Mouse (Mus musculus): ENCODE data around the gene Angpt4.
A peak's percentile ranks its signal among the peaks of the same experiment; 100 is the strongest.

The Angpt4 gene

GRCm38 (mm10) chr2:151962474-151962873 lies 51.5 kb downstream of the Angpt4 start:
- peak; percentile 92 for DNase-seq (ENCODE audit: low spot score)

GRCm38 (mm10) chr2:151963319-151963718 lies 52.3 kb downstream of the Angpt4 start:
- no peak for DNase-seq (ENCODE audit: low spot score)

DNA sequence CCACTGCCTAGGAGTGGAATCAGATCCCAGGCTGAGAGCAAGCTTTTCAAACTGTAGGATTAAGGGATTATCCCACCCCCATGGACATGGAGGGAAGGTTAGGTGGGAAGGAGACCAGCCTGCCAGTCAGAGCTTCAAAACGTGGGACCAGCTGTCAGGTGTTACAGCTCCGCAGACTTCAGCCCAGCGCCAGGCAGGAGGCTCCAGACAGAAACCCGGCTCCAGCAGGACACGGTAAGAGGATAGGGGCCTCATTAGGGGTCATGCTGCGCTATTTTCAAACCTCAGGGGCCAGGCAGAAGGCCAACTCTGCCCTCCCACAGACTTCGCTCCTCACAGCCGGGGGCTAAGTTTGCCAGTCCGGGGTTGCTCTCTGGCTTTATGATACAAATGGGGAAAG lies 53.0 kb downstream of the Angpt4 start:
- no peak for DNase-seq (ENCODE audit: low spot score)

- no peak for DNase-seq (ENCODE audit: low spot score)
Measured at GRCm38 (mm10) chr2:151967176-151967750, 56.3 kb downstream of the Angpt4 start.

- no peak for DNase-seq (ENCODE audit: low spot score)
Measured at GRCm38 (mm10) chr2:151967792-151968191, 56.8 kb downstream of the Angpt4 start.

GRCm38 (mm10) chr2:151968451-151968850 lies 57.4 kb downstream of the Angpt4 start:
- DNase-seq (ENCODE audit: low spot score) = no peak

DNA sequence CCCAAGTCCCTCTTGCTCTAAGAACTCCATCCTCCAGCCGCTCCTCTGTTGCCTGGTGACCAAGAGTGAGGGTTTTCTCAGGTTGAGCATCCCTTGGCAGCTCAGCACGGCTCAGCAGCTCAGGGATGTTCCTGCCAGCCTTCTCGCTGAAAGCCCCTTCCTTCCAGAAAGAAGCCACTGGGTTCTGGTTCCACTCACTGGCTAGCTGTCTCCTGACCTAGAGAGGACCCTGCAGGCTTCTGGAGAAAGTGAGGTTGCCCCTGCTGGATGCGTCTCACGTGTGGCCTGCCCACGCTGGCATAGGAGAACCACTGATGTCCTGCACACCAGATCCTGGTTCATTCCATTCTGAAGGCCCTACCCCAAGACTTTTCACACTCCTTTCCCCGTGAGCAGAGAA lies 58.0 kb downstream of the Angpt4 start:
- no peak for DNase-seq (ENCODE audit: low spot score)

DNA sequence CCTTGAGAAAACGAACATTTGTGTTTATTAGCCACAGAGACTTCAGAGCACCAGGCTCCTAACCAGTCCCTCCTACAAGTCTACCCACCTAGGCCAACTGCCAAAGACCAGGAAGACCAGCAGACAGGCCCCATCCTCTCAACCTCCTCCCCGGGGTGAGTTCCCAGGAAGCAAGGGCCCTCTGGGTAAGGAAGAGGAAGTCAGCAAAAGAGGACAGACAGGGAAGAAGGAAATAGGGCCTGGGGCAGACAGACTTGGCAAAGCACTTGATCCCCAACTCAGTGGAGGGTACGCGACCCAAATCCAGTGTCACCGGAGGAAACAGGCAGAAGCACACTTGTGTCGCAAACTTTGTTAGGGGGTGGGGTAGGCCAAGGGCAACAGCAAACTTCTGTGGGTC lies 58.4 kb downstream of the Angpt4 start:
- no peak for DNase-seq (ENCODE audit: low spot score)

DNA sequence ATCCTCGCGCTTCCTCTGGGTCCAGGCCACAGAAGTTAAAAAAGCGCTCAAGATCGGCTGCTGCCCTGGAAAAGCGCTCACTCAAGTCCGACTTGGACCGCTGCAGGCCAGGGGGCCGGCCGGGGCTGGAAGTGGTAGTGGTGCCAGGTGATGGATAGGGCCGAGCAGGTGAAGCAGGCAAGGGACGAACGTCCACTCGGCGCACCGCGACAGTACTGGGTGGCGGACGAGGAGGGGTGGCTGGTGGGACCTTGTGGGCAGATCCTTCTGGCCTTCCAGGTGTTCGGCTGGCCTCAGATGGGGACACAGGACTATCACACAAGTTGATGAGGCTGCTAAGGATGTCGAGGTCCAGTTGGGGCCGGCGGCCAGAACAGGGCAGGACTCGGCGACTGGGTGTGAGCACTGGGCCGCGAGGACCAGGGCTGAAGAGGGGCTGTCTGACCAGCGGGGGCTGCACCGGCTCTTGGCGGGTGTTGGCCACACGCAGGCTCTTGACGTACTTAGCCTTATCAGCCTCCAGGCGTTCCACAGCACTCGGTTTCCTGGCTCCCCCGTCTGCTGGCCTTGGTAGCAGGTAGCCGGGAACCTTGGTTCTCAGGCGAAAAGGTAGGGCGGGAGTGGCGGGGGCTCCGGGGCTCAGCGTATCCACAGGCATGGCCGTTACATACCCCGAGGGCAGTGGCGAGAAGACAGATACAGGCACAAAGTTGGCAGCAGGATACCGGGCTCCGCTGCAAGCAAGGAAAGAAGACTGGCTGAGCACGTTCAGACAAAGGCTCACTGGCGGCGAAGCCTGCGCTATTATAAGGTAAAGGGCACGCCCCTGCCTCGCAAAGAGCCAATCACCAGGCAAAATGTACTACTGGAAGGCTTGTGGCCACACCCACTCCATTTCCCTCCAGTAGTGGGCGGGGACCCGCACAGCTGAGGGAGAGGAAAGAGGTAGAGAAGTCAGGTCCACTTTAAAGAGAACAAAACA lies 59.5 kb downstream of the Angpt4 start:
- DNase-seq (ENCODE audit: low spot score) = peak; percentile 93

DNA sequence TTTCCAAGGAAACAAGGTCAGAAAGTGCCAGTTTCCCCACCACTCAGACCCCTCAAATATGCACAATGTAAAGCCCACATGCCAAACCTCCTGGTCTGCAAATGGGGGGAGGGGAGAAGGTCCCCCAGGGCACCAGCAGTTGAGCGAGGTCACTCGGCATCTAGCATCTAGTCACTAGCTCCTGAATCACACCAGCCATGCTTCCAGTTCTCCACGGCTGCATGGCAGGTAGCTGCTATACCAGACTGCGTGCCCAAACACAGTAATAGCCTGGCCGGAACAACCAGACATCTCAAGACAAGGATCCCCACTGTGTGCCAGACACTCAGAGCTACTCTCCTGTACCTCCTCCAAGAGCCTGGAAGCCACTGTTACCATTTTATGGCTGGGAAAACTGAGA lies 60.7 kb downstream of the Angpt4 start:
- no peak for DNase-seq (ENCODE audit: low spot score)

DNA sequence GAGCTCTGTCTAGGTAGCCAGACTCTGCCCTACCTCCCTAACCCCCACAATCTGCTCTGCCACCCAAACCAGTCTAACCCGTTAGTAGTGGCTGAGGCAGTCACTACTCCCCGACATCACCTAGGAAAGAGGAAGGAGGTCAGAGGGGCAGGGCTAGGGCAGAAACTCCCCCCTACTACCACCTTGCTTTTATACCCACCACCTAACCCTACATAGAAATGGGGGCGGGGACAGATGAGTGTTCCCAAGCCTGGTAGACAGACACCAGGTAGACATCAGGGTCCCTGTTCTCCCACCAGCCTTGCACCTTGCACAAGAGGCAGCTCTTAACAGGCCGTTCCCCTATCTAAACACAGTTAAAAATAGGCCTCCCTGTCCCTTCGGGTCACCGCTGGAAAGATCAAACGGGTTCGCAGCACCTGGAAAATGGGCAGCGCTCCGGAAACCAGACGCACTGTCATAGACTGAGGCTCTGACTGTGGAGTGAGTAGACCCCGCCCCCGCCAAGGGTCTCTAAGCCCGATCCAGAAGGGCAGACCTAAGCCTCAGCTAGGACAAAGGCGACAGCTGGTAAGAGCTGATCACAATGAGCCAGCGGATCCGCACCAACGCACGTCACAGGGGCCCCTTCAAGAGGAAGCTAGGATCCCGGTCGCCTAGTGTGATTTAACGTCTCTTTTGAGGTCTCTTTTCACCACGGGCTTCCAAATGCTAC lies 62.0 kb downstream of the Angpt4 start:
- peak; percentile 68 for DNase-seq (ENCODE audit: low spot score)

GRCm38 (mm10) chr2:151973595-151974562 lies 62.9 kb downstream of the Angpt4 start:
- DNase-seq (ENCODE audit: low spot score) = peak; percentile 86

DNA sequence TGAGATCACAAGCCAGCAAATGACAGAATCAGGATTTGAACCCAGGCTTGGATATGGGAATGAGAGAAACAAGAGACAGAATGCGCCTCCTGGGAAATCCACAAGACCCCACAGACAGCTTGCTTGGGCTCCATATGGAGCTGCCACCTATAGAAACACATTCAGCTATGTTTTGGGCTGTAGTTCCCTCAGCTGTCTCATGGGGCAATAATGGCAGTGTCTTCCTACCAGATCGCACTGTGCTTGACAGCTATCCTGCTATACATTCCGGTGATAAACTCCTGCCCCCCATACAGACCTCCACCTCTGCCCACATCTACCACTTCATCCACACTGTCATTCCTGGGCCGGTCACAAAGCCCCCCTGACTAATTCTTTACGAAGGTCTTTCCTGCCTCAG lies 64.3 kb downstream of the Angpt4 start:
- no peak for DNase-seq (ENCODE audit: low spot score)

GRCm38 (mm10) chr2:151976067-151976466 lies 65.1 kb downstream of the Angpt4 start:
- no peak for DNase-seq (ENCODE audit: low spot score)

GRCm38 (mm10) chr2:151977689-151978440 lies 66.9 kb downstream of the Angpt4 start:
- peak; percentile 66 for DNase-seq (ENCODE audit: low spot score)

DNA sequence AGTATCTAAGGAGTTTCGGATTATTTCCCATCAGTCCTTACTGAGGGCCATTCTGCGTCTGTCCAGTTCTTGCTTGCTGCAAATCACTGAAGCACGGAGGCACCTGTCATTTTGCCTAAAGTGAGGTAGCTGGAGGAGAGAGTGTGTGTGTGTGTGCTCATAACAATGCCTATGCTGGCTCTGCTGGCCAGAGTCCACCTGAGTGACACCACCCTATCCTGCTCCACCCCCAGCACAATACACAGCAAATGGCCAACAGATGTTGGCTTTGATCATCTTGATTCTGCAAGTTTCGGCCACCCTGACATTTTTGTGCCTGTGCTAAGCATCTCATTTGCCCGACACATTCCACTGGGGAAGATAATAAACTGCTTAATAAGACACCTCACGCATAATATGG lies 67.5 kb downstream of the Angpt4 start:
- no peak for DNase-seq (ENCODE audit: low spot score)

- DNase-seq (ENCODE audit: low spot score) = peak; percentile 93
Measured at GRCm38 (mm10) chr2:151979470-151980354, 68.7 kb downstream of the Angpt4 start, which contains the start of gene Fam110a. Gene Fam110a, minus strand, starts transcription at chr2:151980219.

GRCm38 (mm10) chr2:151980355-151980693 lies 69.3 kb downstream of the Angpt4 start:
- DNase-seq (ENCODE audit: low spot score) = no peak

DNA sequence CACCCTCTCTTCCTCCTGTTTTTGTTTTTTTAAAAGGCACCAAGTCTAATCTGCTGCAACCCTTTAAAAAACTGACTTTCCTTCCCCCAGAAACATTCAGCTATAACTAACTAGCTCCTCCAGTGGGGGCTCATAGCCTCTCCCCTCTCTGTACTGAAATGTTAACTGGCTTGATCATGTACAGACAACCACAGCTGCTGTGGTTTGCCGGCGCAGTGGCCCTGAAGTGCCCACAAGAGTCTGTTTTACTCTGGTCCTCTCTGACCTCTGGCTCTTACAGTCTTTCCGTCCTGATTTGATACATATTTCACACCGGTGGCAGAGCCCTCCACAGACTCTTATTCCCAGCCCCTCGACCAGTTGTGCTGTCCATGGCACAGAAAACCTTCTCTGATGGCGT lies 70.3 kb downstream of the Angpt4 start:
- no peak for DNase-seq (ENCODE audit: low spot score)

GRCm38 (mm10) chr2:151982476-151982875 lies 71.5 kb downstream of the Angpt4 start:
- no peak for DNase-seq (ENCODE audit: low spot score)

All from urinary bladder, postnatal 14 days (tissue).